Mouse (Mus musculus) C2C12 (cell line): Measurements from ENCODE around the gene Fam53b.

Source experiments
- CEBPB ChIP-seq: IDR thresholded peaks from one replicate; pipeline ENCODE4 v1.6.1; 2011; ENCODE audit warnings: low read depth, mild to moderate bottlenecking, control low read depth, moderate library complexity
- CTCF ChIP-seq: IDR thresholded peaks from one replicate; pipeline ENCODE4 v1.5.1; 2011; ENCODE audit not compliant: control insufficient read depth, insufficient read depth, insufficient read length
- MAX ChIP-seq: IDR thresholded peaks from one replicate; pipeline ENCODE4 v1.6.1; 2011; ENCODE audit warnings: mild to moderate bottlenecking, control low read depth
- MYOG ChIP-seq: IDR thresholded peaks from one replicate; pipeline ENCODE4 v1.6.1; 2011; ENCODE audit not compliant: control insufficient read depth, insufficient read length; ENCODE audit errors: extremely low read depth
- USF1 ChIP-seq: IDR thresholded peaks from one replicate; pipeline ENCODE4 v1.6.1; 2011; ENCODE audit warnings: low read depth, mild to moderate bottlenecking, control low read depth, moderate library complexity

DNA sequence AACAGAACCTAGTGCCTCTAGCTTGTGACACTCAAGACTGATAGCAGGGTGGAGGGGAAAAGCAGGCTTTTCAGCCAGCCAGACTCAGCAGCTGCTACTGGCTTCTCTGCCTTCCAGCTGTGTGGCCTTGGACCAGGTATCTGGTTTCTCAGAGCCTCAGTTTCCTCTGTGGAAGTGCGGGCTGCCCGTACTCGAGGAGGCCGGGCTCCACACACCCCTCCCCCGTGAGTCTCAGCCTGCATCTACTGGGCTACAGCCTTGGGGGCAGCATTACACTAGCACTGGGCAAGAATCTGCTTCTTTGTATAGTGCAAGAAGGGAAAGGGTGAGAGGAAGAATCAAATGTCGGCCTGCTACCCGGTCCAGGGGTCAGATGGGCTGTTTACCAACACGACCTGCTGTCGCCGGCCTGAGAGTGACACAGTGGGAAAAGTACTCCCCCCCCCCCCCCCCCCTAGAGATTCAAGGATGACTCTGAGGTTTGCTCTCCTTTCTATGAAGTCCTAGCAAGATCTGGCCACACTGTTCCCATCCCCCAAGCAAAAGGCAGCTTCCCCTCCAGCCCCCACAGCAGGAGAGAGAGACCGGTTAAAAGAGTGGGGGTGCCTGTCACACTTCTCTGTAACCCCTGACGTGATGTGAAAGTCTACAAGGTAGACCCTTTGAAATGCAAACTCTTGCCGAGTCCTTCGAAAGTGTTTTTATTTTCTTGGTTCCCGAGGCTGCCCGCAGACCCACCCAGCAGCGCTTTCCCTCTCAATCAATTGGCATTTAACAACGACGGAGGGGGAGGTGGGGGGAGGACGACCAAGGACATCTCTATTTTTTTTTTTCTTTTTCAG lies 4.6 kb downstream of the Fam53b start:
- TF ChIP-seq CTCF (no peak), MYOG (no peak), MAX (no peak), CEBPB (no peak), USF1 (no peak)
